Mouse (Mus musculus) 3134 (cell line): ENCODE results near the gene Chst2.

Source experiments
- DNase-seq: peaks from one replicate; pipeline ENCODE4 v3.0.0-alpha.2; 2011; ENCODE audit warnings: low spot score; ENCODE audit not compliant: insufficient read length; ENCODE audit errors: extremely low read depth

The Chst2 gene

DNA sequence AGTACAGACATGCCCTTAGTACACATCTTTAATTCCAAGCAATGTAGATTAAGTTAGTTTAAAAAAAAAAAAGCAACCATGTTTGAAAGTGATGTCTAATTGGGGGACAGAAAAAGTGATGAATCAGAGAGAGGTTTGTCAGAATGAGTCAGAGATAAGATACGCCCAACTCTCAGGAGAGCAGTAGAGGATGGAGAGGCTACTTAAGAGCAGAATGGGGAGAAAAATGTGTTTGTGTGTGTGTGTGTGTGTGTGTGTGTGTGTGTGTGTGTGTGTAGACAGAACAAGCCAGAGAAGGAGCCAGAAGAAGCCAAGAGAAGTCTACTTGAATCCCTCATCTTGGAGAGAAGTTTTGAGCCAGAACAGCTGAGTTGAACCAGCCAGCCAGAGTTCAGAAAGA is 32.8 kb downstream of the Chst2 start:
- no peak for DNase-seq

DNA sequence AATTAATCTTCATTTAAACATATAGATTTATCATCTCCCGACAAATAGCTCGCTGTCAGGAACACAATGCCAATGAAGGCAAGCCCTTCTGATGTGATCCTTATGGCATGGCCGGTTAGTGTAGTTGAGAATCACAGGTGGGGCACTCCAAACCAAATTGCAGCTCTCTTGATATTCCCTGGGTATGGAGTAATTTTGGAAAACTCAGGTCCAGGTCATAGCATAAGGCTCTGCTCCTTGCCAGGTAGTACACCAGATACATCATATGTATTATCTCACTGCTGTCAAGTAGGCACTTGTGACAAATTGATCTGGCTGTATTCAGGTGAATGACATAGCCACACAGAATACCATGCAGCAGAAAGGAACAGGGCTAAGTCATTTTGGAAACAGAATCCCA is 40.6 kb downstream of the Chst2 start:
- no peak for DNase-seq

DNA sequence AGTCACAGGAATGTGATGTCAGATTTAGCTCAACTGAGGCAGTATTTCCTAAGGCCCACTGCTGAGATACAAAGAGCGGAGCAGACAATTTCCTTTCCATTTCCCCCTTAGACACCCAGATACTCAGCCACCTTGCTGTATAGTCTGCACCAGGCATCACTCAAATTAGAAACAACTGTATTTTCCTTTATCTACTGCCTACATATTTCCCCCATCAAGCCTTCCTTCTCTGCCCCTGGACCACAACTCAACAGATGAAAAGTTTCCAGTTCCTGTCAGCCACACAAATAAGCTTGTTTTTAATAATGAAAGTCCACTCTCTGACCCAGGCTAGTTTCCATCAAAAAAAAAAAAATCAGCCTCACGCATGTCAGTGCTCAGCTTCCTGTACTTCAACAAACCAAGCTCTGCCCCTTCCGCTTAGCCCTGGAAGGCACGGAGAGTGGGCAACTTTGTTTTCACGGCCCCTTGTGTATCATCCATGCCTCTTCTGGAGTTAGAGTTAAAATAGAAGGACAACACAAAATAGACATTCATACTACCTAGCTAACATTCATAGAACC is 52.6 kb downstream of the Chst2 start:
- DNase-seq, result no peak

DNA sequence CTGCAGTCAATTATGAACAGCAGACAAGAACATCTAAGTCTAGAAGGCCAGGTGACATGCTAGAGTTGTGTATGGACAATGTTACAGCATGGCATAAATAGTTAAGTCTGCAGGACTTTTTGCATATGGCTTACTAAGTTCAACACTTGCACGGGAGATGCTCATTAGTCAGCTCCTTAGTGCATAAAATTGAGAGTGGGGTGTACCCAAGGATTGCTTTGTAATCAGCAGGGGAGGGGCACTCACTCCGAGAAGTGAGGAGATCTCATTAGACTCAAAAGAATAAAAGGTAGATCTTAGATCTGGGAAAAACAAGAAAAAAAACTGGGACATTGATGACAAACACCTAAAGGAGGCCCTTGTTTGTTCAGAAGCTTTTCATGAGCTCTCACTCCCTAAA is 54.6 kb downstream of the Chst2 start:
- no peak for DNase-seq

DNA sequence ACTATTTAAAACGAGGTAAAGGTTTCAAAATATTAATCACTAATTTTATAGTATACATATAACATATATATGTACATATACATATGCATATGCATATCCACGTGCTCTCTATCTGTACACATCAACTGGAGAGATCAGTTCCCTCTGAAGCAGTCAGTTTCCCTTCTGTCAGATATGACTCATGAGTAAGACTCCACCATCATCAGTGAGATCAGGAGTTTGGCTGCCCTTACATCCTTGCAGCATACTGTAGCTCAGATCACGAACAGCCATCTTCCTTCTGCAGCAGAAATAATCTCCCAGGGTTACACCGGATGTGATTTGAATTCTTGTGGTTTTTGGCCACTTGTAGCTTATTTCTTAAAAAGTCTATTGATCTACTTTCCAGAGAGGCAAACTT is 56.0 kb downstream of the Chst2 start:
- DNase-seq, result no peak
